Mouse (Mus musculus): ENCODE measurements around the gene Naif1. TPM values are rescaled to one million over a fixed set of nuclear protein-coding genes. Genes with fewer than 3 reads are reported as not detected.

Naif1 gene
- total RNA-seq, 2 experiments from 2014 or later = 2.4 to 3.1 TPM

- intact Hi-C loops (cut with DNase I; ENCODE audit: low total_unique reads) = no loop called here
- DNase-seq = no peak
Observed at GRCm38 (mm10) chr2:32424796-32425195, 25.5 kb upstream of the Naif1 start.

GRCm38 (mm10) chr2:32425568-32425967 is 24.7 kb upstream of the Naif1 start:
- DNase-seq = no peak
- intact Hi-C loops (cut with DNase I; ENCODE audit: low total_unique reads) = no loop called here

- DNase-seq = no peak
- intact Hi-C loops (cut with DNase I; ENCODE audit: low total_unique reads) = no loop called here
Observed at GRCm38 (mm10) chr2:32426141-32426540, 24.1 kb upstream of the Naif1 start.

GRCm38 (mm10) chr2:32427720-32428119 is 22.5 kb upstream of the Naif1 start:
- intact Hi-C loops (cut with DNase I; ENCODE audit: low total_unique reads) = no loop called here

GRCm38 (mm10) chr2:32428262-32428722 is 22.0 kb upstream of the Naif1 start:
- intact Hi-C loops (cut with DNase I; ENCODE audit: low total_unique reads) = no loop called here
- DNase-seq = no peak

More at GRCm38 (mm10) chr2:32427720-32428119, 22.5 kb upstream of the Naif1 start:
- DNase-seq = no peak

GRCm38 (mm10) chr2:32429215-32429891 is 20.9 kb upstream of the Naif1 start:
- intact Hi-C loops (cut with DNase I; ENCODE audit: low total_unique reads) = no loop called here
- no peak for DNase-seq

GRCm38 (mm10) chr2:32430701-32431676 is 19.3 kb upstream of the Naif1 start:
- peak; percentile 78 for DNase-seq
- intact Hi-C loops (cut with DNase I; ENCODE audit: low total_unique reads) = no loop called here

GRCm38 (mm10) chr2:32436686-32437372 is 13.4 kb upstream of the Naif1 start:
- intact Hi-C loops (cut with DNase I; ENCODE audit: low total_unique reads) = no loop called here
- DNase-seq = no peak

GRCm38 (mm10) chr2:32437612-32438166 is 12.6 kb upstream of the Naif1 start:
- intact Hi-C loops (cut with DNase I; ENCODE audit: low total_unique reads) = no loop called here
- no peak for DNase-seq

GRCm38 (mm10) chr2:32438733-32439132 is 11.5 kb upstream of the Naif1 start:
- intact Hi-C loops (cut with DNase I; ENCODE audit: low total_unique reads) = no loop called here
- no peak for DNase-seq

GRCm38 (mm10) chr2:32439177-32439576 is 11.1 kb upstream of the Naif1 start:
- no peak for DNase-seq
- intact Hi-C loops (cut with DNase I; ENCODE audit: low total_unique reads) = no loop called here

- intact Hi-C loops (cut with DNase I; ENCODE audit: low total_unique reads) = no loop called here
- no peak for DNase-seq
Observed at GRCm38 (mm10) chr2:32440164-32440563, 10.1 kb upstream of the Naif1 start.

- intact Hi-C loops (cut with DNase I; ENCODE audit: low total_unique reads) = no loop called here
- no peak for DNase-seq
Observed at GRCm38 (mm10) chr2:32440632-32441031, 9.6 kb upstream of the Naif1 start.

GRCm38 (mm10) chr2:32441550-32441949 is 8.7 kb upstream of the Naif1 start:
- intact Hi-C loops (cut with DNase I; ENCODE audit: low total_unique reads) = no loop called here
- no peak for DNase-seq

GRCm38 (mm10) chr2:32445535-32445934 is 4.7 kb upstream of the Naif1 start:
- DNase-seq = no peak
- intact Hi-C loops (cut with DNase I; ENCODE audit: low total_unique reads) = no loop called here

GRCm38 (mm10) chr2:32447264-32447936 is 2.9 kb upstream of the Naif1 start:
- intact Hi-C loops (cut with DNase I; ENCODE audit: low total_unique reads) = no loop called here
- DNase-seq = no peak

GRCm38 (mm10) chr2:32448480-32448879 is 1.8 kb upstream of the Naif1 start:
- intact Hi-C loops (cut with DNase I; ENCODE audit: low total_unique reads) = no loop called here
- DNase-seq = no peak

GRCm38 (mm10) chr2:32450881-32451844 is 906 bp downstream of the Naif1 start, which contains the start of gene Slc25a25:
Gene Slc25a25 (minus strand): TSS chr2:32451445.
- DNase-seq = peak; percentile 98
- intact Hi-C loops (cut with DNase I; ENCODE audit: low total_unique reads) = no loop called here
